Mouse (Mus musculus) activated CD4-positive, CD25-positive, alpha-beta regulatory T cell, adult 4 months (primary cell): ENCODE measurements around the gene Orai2. TPM values are rescaled to one million over a fixed set of nuclear protein-coding genes. Genes with fewer than 3 reads are reported as not detected.
"Not testable (repeated sequence)": the region's sequence is repeated elsewhere in the genome, so short reads cannot be mapped to it uniquely, and the experiment has no call there.

Experiments used
- ATAC-seq: one replicate; pipeline ENCODE4 v1.8.0; 2017
- polyA plus RNA-seq, 2 experiments: library from polyadenylated mRNA; unstranded; fragments of 100-300 nt; shearing (Covaris generic); gene quantifications; one replicate each; pipeline ENCODE4 v1.2.1; 2017

The Orai2 gene
- polyA plus RNA-seq, 2 experiments from 2014 or later = 62.2 to 74.1 TPM

GRCm38 (mm10) chr5:136135571-136136291 is 34.8 kb downstream of the Orai2 start, which contains the start of the genes Lrwd1 and Alkbh4:
Gene Lrwd1, minus strand, starts transcription at chr5:136136074.
Gene Alkbh4, plus strand, starts transcription at chr5:136136146.
- ATAC-seq = peak; percentile 93

- ATAC-seq = no peak
Observed at GRCm38 (mm10) chr5:136122165-136122564, 48.3 kb downstream of the Orai2 start.

- ATAC-seq = peak; percentile 45
Observed at GRCm38 (mm10) chr5:136116784-136117112, 53.8 kb downstream of the Orai2 start.

GRCm38 (mm10) chr5:136115891-136116783 is 54.4 kb downstream of the Orai2 start, which contains the start of gene Polr2j:
Gene Polr2j, plus strand, starts transcription at chr5:136116631.
- peak; percentile 98 for ATAC-seq

DNA sequence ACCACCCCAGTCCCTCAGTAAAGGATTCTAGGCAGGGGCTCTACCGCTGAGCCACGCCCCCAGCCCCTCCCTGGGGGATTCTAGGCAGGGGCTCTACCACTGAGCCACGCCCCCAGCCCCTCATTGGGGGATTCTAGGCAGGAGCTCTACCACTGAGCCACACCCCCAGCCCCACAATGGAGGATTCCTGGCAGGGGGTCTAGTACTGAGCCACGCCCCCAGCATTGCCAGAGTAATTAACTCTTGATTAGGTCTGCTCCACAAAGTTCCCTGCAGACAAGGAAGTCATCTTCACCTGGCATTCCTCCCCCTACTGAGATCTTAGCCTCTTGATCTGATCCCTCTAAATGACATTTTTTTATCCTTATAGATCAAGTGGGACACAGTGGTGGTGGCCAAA is 57.0 kb downstream of the Orai2 start:
- ATAC-seq = not testable (repeated sequence)

DNA sequence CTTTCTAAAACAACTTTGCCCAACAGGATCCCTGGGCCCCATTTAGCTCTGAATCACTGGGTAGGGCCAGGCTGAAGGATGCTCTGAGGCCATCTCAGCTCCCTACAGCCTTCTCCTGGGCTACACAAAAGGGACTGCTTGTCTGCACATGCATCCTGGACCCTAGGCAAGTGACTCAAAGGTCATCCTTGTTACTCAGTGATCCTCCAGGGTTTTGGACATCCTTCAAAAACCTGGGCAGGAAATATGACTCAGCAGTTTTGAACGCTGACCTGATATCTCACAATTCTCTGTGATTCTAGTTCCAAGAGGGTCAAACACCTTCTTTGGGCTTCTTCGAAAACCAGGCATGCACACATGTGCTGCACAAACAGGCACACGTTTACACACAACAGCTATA is 61.5 kb downstream of the Orai2 start:
- no peak for ATAC-seq

DNA sequence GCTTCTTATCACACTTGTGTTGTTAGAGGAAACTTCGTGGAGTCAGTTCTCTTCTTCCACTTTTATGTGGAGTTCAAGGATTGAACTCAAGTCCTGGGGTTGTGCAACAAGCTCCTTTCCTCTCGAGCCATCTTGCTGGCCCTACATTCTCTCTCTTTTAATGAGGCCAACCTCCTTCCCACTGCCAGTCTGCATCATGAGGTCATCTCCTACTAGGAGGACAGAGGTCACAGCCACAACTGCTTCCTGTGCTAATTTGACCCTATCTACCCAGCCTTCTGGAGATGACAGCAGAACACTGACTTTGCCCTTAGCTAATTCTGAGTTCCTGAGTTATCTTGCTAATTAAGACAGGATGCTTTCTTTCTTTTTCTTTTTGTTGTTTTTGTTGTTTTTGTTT is 62.0 kb downstream of the Orai2 start:
- no peak for ATAC-seq

- no peak for ATAC-seq
Observed at GRCm38 (mm10) chr5:136104511-136104910, 66.0 kb downstream of the Orai2 start.

- peak; percentile 86 for ATAC-seq
Observed at GRCm38 (mm10) chr5:136102099-136102820, 68.3 kb downstream of the Orai2 start.

DNA sequence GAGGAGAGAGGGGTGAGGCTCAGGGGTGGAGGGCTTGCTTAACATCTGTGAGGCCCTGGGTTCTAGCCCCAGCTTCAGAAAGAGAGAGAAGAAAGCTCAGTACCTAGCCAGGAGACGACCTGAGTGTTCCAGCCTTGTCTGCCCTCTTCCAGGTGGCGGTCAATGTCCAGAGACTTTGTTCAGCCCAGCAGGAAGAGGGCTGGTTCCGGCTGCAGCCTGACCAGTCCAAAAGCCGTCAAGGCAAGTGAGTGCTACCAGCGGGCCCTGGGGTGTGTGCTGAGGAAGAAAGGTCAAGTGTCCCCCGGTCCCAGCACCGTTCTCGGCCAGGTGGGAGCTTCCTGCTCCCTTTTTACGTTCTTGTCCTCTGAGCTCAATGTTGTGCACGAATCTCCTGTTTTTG is 72.0 kb downstream of the Orai2 start:
- no peak for ATAC-seq

Other genes starting within 250 kb of the Orai2 start
- 10 to 100 TPM; 34.1 to 56.7 TPM for gene Ywhag, start 236.1 kb downstream of the Orai2 start, polyA plus RNA-seq
- 1 to 10 TPM; 1.7 to 2.4 TPM for gene Ssc4d, start 196.2 kb downstream of the Orai2 start, polyA plus RNA-seq
- not detected for gene Zp3, start 190.6 kb downstream of the Orai2 start, polyA plus RNA-seq
- 10 to 100 TPM; 10.6 to 13.8 TPM for gene Dtx2, start 175.9 kb downstream of the Orai2 start, polyA plus RNA-seq
- gene Upk3b, start 132.2 kb downstream of the Orai2 start, polyA plus RNA-seq = not detected
- not detected for gene Upk3bl, start 116.2 kb downstream of the Orai2 start, polyA plus RNA-seq
- 1 to 10 TPM; 1.8 to 2.2 TPM for gene Rasa4, start 86.8 kb downstream of the Orai2 start, polyA plus RNA-seq
- gene Polr2j, start 54.1 kb downstream of the Orai2 start, polyA plus RNA-seq = 100 to 1,000 TPM; 124 to 138 TPM
- 10 to 100 TPM; 31.7 to 35.3 TPM for gene Lrwd1, start 34.6 kb downstream of the Orai2 start, polyA plus RNA-seq
- gene Alkbh4, start 34.6 kb downstream of the Orai2 start, polyA plus RNA-seq = 10 to 100 TPM; 49.3 to 56.2 TPM
- 10 to 100 TPM; 45.0 to 50.4 TPM for gene Prkrip1, start 28.2 kb upstream of the Orai2 start, polyA plus RNA-seq
- gene Sh2b2, start 75.8 kb upstream of the Orai2 start, polyA plus RNA-seq = under 1 TPM in 1 of 2 experiments, not detected in 1; 0.45 TPM